Mouse (Mus musculus): ENCODE measurements around the gene Gpd2. TPM values are rescaled to one million over a fixed set of nuclear protein-coding genes. Genes with fewer than 3 reads are reported as not detected.

Gene Gpd2
- polyA plus RNA-seq, 1 experiment from 2014 or later, result 27.0 TPM

- Histone ChIP-seq H3K9ac (ENCODE audit: low read depth, low read length) (no peak overlapping the region), H3K27ac (ENCODE audit: low read length) (no peak overlapping the region), H3K4me1 (ENCODE audit: control insufficient read depth, insufficient read depth, low read length) (no peaks in the 10 kb centered on the region), H3K9me3 (ENCODE audit: control insufficient read depth, low read length) (no peaks in the 10 kb centered on the region), H3K4me2 (ENCODE audit: low read depth, low read length) (no peak overlapping the region), H3K4me3 (ENCODE audit: low read length) (no peak overlapping the region), H3K36me3 (ENCODE audit: control insufficient read depth, insufficient read depth, low read length) (no peaks in the 10 kb centered on the region), H3K27me3 (replicated peaks; ENCODE audit: control insufficient read depth, insufficient read depth, low read length) (no peaks in the 10 kb centered on the region)
- WGBS, result 89% methylated on average over 7 of the region's 7 CpGs
- no peak for ATAC-seq
Measured at GRCm38 (mm10) chr2:57283791-57284190, 46.4 kb downstream of the Gpd2 start.

- no peak overlapping the region for H3K4me2 ChIP-seq (ENCODE audit: low read depth, low read length)
- no peak for ATAC-seq
Measured at GRCm38 (mm10) chr2:57285197-57285596, 47.8 kb downstream of the Gpd2 start.

GRCm38 (mm10) chr2:57287986-57288385 lies 50.6 kb downstream of the Gpd2 start:
- H3K9me3 ChIP-seq (ENCODE audit: control insufficient read depth, low read length), result no peaks in the 10 kb centered on the region
- ATAC-seq, result no peak
- no peak overlapping the region for H3K27ac ChIP-seq (ENCODE audit: low read length)
- no peak overlapping the region for H3K9ac ChIP-seq (ENCODE audit: low read depth, low read length)
- no peaks in the 10 kb centered on the region for H3K4me1 ChIP-seq (ENCODE audit: control insufficient read depth, insufficient read depth, low read length)
- no peaks in the 10 kb centered on the region for H3K36me3 ChIP-seq (ENCODE audit: control insufficient read depth, insufficient read depth, low read length)
- H3K27me3 ChIP-seq (replicated peaks; ENCODE audit: control insufficient read depth, insufficient read depth, low read length), result no peaks in the 10 kb centered on the region
- WGBS, result 81% methylated on average over 1 of the region's 1 CpGs
- H3K4me2 ChIP-seq (ENCODE audit: low read depth, low read length), result no peak overlapping the region
- no peak overlapping the region for H3K4me3 ChIP-seq (ENCODE audit: low read length)

More at GRCm38 (mm10) chr2:57285197-57285596, 47.8 kb downstream of the Gpd2 start:
- Histone ChIP-seq H3K4me3 (ENCODE audit: low read length) (no peak overlapping the region), H3K27me3 (replicated peaks; ENCODE audit: control insufficient read depth, insufficient read depth, low read length) (no peaks in the 10 kb centered on the region), H3K4me1 (ENCODE audit: control insufficient read depth, insufficient read depth, low read length) (no peaks in the 10 kb centered on the region), H3K9ac (ENCODE audit: low read depth, low read length) (no peak overlapping the region), H3K9me3 (ENCODE audit: control insufficient read depth, low read length) (no peaks in the 10 kb centered on the region), H3K27ac (ENCODE audit: low read length) (no peak overlapping the region), H3K36me3 (ENCODE audit: control insufficient read depth, insufficient read depth, low read length) (no peaks in the 10 kb centered on the region)
- 86% methylated on average over 4 of the region's 4 CpGs for WGBS

- Histone ChIP-seq H3K4me3 (ENCODE audit: low read length) (no peak overlapping the region), H3K4me1 (ENCODE audit: control insufficient read depth, insufficient read depth, low read length) (no peaks in the 10 kb centered on the region), H3K9ac (ENCODE audit: low read depth, low read length) (no peak overlapping the region), H3K4me2 (ENCODE audit: low read depth, low read length) (no peak overlapping the region), H3K27ac (ENCODE audit: low read length) (no peak overlapping the region), H3K9me3 (ENCODE audit: control insufficient read depth, low read length) (no peaks in the 10 kb centered on the region), H3K36me3 (ENCODE audit: control insufficient read depth, insufficient read depth, low read length) (no peaks in the 10 kb centered on the region), H3K27me3 (replicated peaks; ENCODE audit: control insufficient read depth, insufficient read depth, low read length) (no peaks in the 10 kb centered on the region)
- no peak for ATAC-seq
- 68% methylated on average over 2 of the region's 2 CpGs for WGBS
Measured at GRCm38 (mm10) chr2:57293571-57293970, 56.1 kb downstream of the Gpd2 start.

GRCm38 (mm10) chr2:57296069-57296468 lies 58.6 kb downstream of the Gpd2 start:
- Histone ChIP-seq H3K9ac (ENCODE audit: low read depth, low read length) (no peak overlapping the region), H3K4me3 (ENCODE audit: low read length) (no peak overlapping the region), H3K36me3 (ENCODE audit: control insufficient read depth, insufficient read depth, low read length) (no peaks in the 10 kb centered on the region), H3K27ac (ENCODE audit: low read length) (no peak overlapping the region), H3K4me1 (ENCODE audit: control insufficient read depth, insufficient read depth, low read length) (no peaks in the 10 kb centered on the region), H3K4me2 (ENCODE audit: low read depth, low read length) (no peak overlapping the region), H3K9me3 (ENCODE audit: control insufficient read depth, low read length) (no peaks in the 10 kb centered on the region), H3K27me3 (replicated peaks; ENCODE audit: control insufficient read depth, insufficient read depth, low read length) (no peaks in the 10 kb centered on the region)
- 81% methylated on average over 4 of the region's 4 CpGs for WGBS
- no peak for ATAC-seq

DNA sequence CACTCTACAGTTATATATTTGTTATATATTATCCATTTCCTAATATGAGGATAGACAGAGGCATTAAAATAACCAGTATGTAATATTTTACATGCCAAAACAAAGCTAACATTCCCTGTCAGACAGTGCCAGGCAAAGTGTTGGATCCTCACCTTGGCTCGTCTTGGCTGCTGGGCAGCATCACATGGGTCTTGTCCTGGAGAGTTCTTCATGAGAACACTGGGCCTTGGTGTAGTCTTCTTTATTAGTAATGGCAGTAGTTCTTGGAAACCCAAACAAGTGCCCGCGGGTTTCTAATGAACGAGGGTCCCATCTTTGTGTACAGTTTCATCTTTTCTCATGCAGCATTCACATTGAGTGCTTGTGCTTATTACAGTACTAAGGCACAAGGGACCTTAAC lies 59.8 kb downstream of the Gpd2 start:
- H3K27me3 ChIP-seq (replicated peaks; ENCODE audit: control insufficient read depth, insufficient read depth, low read length), result no peaks in the 10 kb centered on the region
- 90% methylated on average over 4 of the region's 4 CpGs for WGBS
- H3K27ac ChIP-seq (ENCODE audit: low read length), result no peak overlapping the region
- no peak overlapping the region for H3K4me3 ChIP-seq (ENCODE audit: low read length)
- H3K9me3 ChIP-seq (ENCODE audit: control insufficient read depth, low read length), result no peaks in the 10 kb centered on the region
- H3K4me1 ChIP-seq (ENCODE audit: control insufficient read depth, insufficient read depth, low read length), result no peaks in the 10 kb centered on the region
- no peaks in the 10 kb centered on the region for H3K36me3 ChIP-seq (ENCODE audit: control insufficient read depth, insufficient read depth, low read length)
- H3K4me2 ChIP-seq (ENCODE audit: low read depth, low read length), result no peak overlapping the region
- ATAC-seq, result no peak
- H3K9ac ChIP-seq (ENCODE audit: low read depth, low read length), result no peak overlapping the region

- ATAC-seq, result peak; percentile 59; the same call in 1 of the 2 replicates
- Histone ChIP-seq H3K9me3 (ENCODE audit: control insufficient read depth, low read length) (no peaks in the 10 kb centered on the region), H3K9ac (ENCODE audit: low read depth, low read length) (no peak overlapping the region), H3K4me3 (ENCODE audit: low read length) (no peak overlapping the region), H3K4me1 (ENCODE audit: control insufficient read depth, insufficient read depth, low read length) (no peaks in the 10 kb centered on the region), H3K36me3 (ENCODE audit: control insufficient read depth, insufficient read depth, low read length) (no peaks in the 10 kb centered on the region), H3K27me3 (replicated peaks; ENCODE audit: control insufficient read depth, insufficient read depth, low read length) (no peaks in the 10 kb centered on the region), H3K27ac (ENCODE audit: low read length) (no peak overlapping the region), H3K4me2 (ENCODE audit: low read depth, low read length) (no peak overlapping the region)
- 47% methylated on average over 3 of the region's 3 CpGs for WGBS
Measured at GRCm38 (mm10) chr2:57301539-57301938, 64.1 kb downstream of the Gpd2 start.

DNA sequence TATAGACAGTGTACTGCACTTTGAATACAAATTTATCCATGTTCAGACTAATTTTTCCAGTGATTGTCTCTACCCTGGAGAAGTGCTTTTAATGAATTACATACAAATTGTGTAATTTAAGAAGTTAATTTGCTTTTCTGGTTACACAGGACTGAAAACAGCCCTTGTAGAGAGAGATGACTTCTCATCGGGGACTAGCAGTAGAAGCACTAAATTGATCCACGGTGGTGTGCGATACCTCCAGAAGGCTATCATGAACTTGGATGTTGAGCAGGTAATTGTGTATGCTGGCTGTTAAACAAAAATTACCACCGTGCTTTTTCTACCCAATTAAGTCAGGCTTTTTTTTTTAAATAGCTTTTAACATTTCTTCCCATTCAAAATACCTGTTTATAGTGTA lies 66.8 kb downstream of the Gpd2 start:
- no peak overlapping the region for H3K4me3 ChIP-seq (ENCODE audit: low read length)
- H3K4me1 ChIP-seq (ENCODE audit: control insufficient read depth, insufficient read depth, low read length), result no peaks in the 10 kb centered on the region
- H3K9ac ChIP-seq (ENCODE audit: low read depth, low read length), result no peak overlapping the region
- no peaks in the 10 kb centered on the region for H3K36me3 ChIP-seq (ENCODE audit: control insufficient read depth, insufficient read depth, low read length)
- no peaks in the 10 kb centered on the region for H3K9me3 ChIP-seq (ENCODE audit: control insufficient read depth, low read length)
- H3K27me3 ChIP-seq (replicated peaks; ENCODE audit: control insufficient read depth, insufficient read depth, low read length), result no peaks in the 10 kb centered on the region
- ATAC-seq, result no peak
- H3K27ac ChIP-seq (ENCODE audit: low read length), result no peak overlapping the region
- WGBS, result 79% methylated on average over 4 of the region's 4 CpGs
- H3K4me2 ChIP-seq (ENCODE audit: low read depth, low read length), result no peak overlapping the region

DNA sequence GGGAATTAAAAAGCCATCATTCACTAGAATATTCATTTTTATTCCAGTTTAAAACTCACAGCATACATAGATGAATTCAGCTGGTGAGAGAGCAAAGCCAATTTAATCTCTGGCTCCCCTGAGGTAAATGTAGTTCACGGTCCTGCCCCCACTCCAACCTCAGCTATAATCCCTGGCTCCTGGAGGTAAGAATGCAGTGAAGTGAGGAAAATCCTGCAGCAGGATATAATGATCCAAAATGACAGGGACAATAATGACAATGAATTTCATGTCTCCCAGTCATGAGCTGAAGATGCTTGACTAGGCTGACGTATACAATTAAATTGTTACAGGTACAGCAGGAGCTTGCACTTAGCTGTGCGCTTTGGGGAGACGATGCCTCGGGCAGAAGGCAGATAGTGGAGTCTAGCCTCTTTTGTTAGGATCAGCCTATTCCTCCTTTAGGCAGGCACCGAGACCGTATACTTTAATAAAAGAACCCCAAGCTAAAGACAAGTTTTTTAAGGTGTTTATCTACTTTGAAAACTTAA lies 74.9 kb downstream of the Gpd2 start:
- Histone ChIP-seq H3K4me1 (ENCODE audit: control insufficient read depth, insufficient read depth, low read length) (no peaks in the 10 kb centered on the region), H3K27ac (ENCODE audit: low read length) (no peak overlapping the region), H3K9ac (ENCODE audit: low read depth, low read length) (no peak overlapping the region), H3K4me3 (ENCODE audit: low read length) (no peak overlapping the region), H3K4me2 (ENCODE audit: low read depth, low read length) (no peak overlapping the region), H3K27me3 (replicated peaks; ENCODE audit: control insufficient read depth, insufficient read depth, low read length) (no peaks in the 10 kb centered on the region), H3K36me3 (ENCODE audit: control insufficient read depth, insufficient read depth, low read length) (no peaks in the 10 kb centered on the region), H3K9me3 (ENCODE audit: control insufficient read depth, low read length) (no peaks in the 10 kb centered on the region)
- WGBS, result 57% methylated on average over 7 of the region's 7 CpGs
- ATAC-seq, result no peak

- Histone ChIP-seq H3K4me3 (ENCODE audit: low read length) (no peak overlapping the region), H3K27me3 (replicated peaks; ENCODE audit: control insufficient read depth, insufficient read depth, low read length) (no peaks in the 10 kb centered on the region), H3K9ac (ENCODE audit: low read depth, low read length) (no peak overlapping the region), H3K27ac (ENCODE audit: low read length) (no peak overlapping the region), H3K36me3 (ENCODE audit: control insufficient read depth, insufficient read depth, low read length) (no peaks in the 10 kb centered on the region), H3K4me2 (ENCODE audit: low read depth, low read length) (no peak overlapping the region), H3K9me3 (ENCODE audit: control insufficient read depth, low read length) (no peaks in the 10 kb centered on the region), H3K4me1 (ENCODE audit: control insufficient read depth, insufficient read depth, low read length) (no peaks in the 10 kb centered on the region)
- ATAC-seq, result no peak
- WGBS, result 67% methylated on average over 2 of the region's 2 CpGs
Measured at GRCm38 (mm10) chr2:57316055-57316454, 78.6 kb downstream of the Gpd2 start.
